Comparison of ENCODE assay signal across 8 mouse cellular contexts in the genomic region with DNA sequence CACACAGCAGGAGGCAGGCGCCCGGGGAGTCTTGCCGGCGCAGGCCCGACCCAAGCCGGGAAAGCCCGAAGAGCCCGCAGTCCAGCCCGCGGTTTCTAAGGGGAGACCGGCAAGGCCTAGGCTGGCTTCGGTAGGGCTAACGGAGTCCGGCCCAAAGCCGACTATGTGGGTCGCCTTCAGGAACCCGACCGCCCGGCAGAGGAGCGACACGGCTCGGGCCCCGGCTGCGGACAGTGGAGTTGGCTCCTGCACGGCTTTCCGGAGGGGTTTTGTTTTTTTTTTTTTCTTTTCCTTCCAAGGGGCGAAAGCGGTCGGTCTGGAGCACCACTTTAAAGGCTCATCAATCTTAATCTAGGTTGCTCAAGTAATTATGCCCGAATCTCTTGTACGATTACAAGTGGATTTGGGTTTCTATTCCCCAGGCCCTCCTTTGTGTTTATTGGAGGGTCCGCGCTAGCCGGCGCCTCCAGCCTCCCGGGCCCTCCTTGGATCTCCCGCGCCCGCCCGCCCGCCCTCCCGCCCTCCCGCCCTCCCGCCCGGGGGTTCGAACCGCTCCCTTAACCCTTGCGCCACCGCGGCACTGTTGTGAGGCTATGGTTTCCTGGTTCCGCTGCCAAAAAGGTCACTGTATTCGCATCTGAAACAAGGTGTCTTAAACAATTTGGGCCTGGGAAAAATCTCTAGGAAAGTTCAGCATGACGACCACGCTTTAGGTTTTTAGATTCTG. TPM values are rescaled to one million over a fixed set of nuclear protein-coding genes. Genes with fewer than 3 reads are reported as not detected.
DNase-seq lines count a peak whose midpoint lies in the region; ATAC-seq and TF ChIP-seq lines count a peak whose summit lies in the region.

No protein-coding gene starts in this region.

- no peaks in the 10 kb centered on the region for H3K4me1 ChIP-seq in erythroblast, embryonic 14.5 days (ENCODE audit: control insufficient read depth)
- no peaks in the 10 kb centered on the region for H3K4me1 ChIP-seq in liver, embryonic 14.5 days (replicated peaks; ENCODE audit: control insufficient read depth in 2 of 2, insufficient read depth in 2 of 2, low read length in 1 of 2)
- H3K4me1 ChIP-seq in neural tube, embryonic 11.5 days (ENCODE audit: control insufficient read depth, insufficient read depth, low read length): peaks cover 16% of the 10 kb centered on the region

- peak overlapping the region; percentile 29 for H3K4me3 ChIP-seq in erythroblast, embryonic 14.5 days (replicated peaks)
- peak overlapping the region; percentile 42 to 46 for H3K4me3 ChIP-seq in liver, embryonic 14.5 days (ENCODE audit: insufficient read depth in 1 of 2, low read depth in 2 of 2, low read length in 2 of 2)
- peak overlapping the region; percentile 32 for H3K4me3 ChIP-seq in neural tube, embryonic 11.5 days (ENCODE audit: low read depth, low read length)

- peak; percentile 25 to 68 for DNase-seq in cerebellum, postnatal 4 days (ENCODE audit: low spot score in 2 of 2)
- DNase-seq in gastrocnemius, postnatal 4 days (ENCODE audit: low spot score in 2 of 2): peak; percentile 51 to 68
- DNase-seq in induced T-regulatory cell, adult 2 months (ENCODE audit: low read depth): peak; percentile 14
- DNase-seq in liver, embryonic 14.5 days (ENCODE audit: low read depth in 3 of 3, low spot score in 3 of 3): no peak
- peak; percentile 75 for DNase-seq in neural tube, embryonic 11.5 days (ENCODE audit: low spot score)

- H3K36me3 ChIP-seq in erythroblast, embryonic 14.5 days (ENCODE audit: control insufficient read depth): no peaks in the 10 kb centered on the region
- H3K36me3 ChIP-seq in liver, embryonic 14.5 days (replicated peaks; ENCODE audit: control insufficient read depth, insufficient read depth, low read depth): no peaks in the 10 kb centered on the region
- H3K36me3 ChIP-seq in neural tube, embryonic 11.5 days (ENCODE audit: control insufficient read depth, insufficient read depth, low read length): no peaks in the 10 kb centered on the region

- H3K9me3 ChIP-seq in erythroblast, embryonic 14.5 days (ENCODE audit: control insufficient read depth, low read length): no peaks in the 10 kb centered on the region
- no peaks in the 10 kb centered on the region for H3K9me3 ChIP-seq in liver, embryonic 14.5 days (ENCODE audit: control insufficient read depth, low read length)
- no peaks in the 10 kb centered on the region for H3K9me3 ChIP-seq in neural tube, embryonic 11.5 days (ENCODE audit: control insufficient read depth, low read length)

- 1% methylated on average over 54 of the region's 54 CpGs for WGBS in liver, embryonic 14.5 days (ENCODE audit: insufficient replicate concordance)
- under 1% methylated on average over 50 of the region's 54 CpGs for WGBS in neural tube, embryonic 11.5 days

- no peak overlapping the region for H3K27ac ChIP-seq in liver, embryonic 14.5 days
- H3K27ac ChIP-seq in neural tube, embryonic 11.5 days (ENCODE audit: low read depth, low read length): peak overlapping the region; percentile 61; the same call in 1 of the 2 replicates

- H3K9ac ChIP-seq in liver, embryonic 14.5 days (replicated peaks): peak overlapping the region; percentile 13; the same call in 1 of the 2 replicates
- peak overlapping the region; percentile 45; the same call in 1 of the 2 replicates for H3K9ac ChIP-seq in neural tube, embryonic 11.5 days (ENCODE audit: low read length)

- ATAC-seq in erythroblast, adult 5-6 weeks (replicated peaks; ENCODE audit: low FRiP score, poor library complexity, severe bottlenecking): no peak
- ATAC-seq in liver, embryonic 14.5 days (ENCODE audit: insufficient read depth): no peak
- peak; percentile 76 for ATAC-seq in neural tube, embryonic 11.5 days (ENCODE audit: insufficient read depth, low FRiP score, low TSS enrichment)
- no peak for ATAC-seq in activated CD4-positive, CD25-positive, alpha-beta regulatory T cell, adult 4 months

- TF ChIP-seq EP300 in liver, embryonic 14.5 days (IDR thresholded peaks at IDR 0.05; ENCODE audit: low read depth): no peak

- no peak for TF ChIP-seq CTCF in liver, embryonic 14.5 days (IDR thresholded peaks at IDR 0.05; ENCODE audit: low read depth)

- peaks cover 71% of the 10 kb centered on the region for H3K27me3 ChIP-seq in erythroblast, embryonic 14.5 days (ENCODE audit: control insufficient read depth)
- peaks cover 51% of the 10 kb centered on the region for H3K27me3 ChIP-seq in liver, embryonic 14.5 days (ENCODE audit: control insufficient read depth, insufficient read depth, low read length)
- H3K27me3 ChIP-seq in neural tube, embryonic 11.5 days (ENCODE audit: control insufficient read depth, insufficient read depth, low read length): peaks cover 31% of the 10 kb centered on the region

- H3K4me2 ChIP-seq in liver, embryonic 14.5 days (ENCODE audit: low read depth): peak overlapping the region; percentile 66
- peak overlapping the region; percentile 57 for H3K4me2 ChIP-seq in neural tube, embryonic 11.5 days (ENCODE audit: low read depth)

RNA-seq across cellular contexts. Expression of a gene that starts 5.3 kb away (rescaled TPM):
- not detected in 2 replicates for polyA plus RNA-seq in erythroblast, embryonic 14.5 days (2012)
- not detected in 2 replicates for total RNA-seq in erythroblast, adult 5-6 weeks (2015; ENCODE audit: low replicate concordance)
- not detected in 2 replicates for total RNA-seq in erythroblast, adult 5-6 weeks (2017; ENCODE audit: low replicate concordance)
- 1 to 10 TPM; 4.6 to 5.1 TPM for total RNA-seq in gastrocnemius, postnatal 4 days (2021)
- 0.02 and 0.09 TPM in 2 replicates for polyA plus RNA-seq in liver, embryonic 14.5 days (2012; rRNA removed)
- not detected in 2 replicates for polyA plus RNA-seq in liver, embryonic 14.5 days (2014; fragmentation: Nextera tagmentation; extraction: Ambion mirVana)
- polyA plus RNA-seq in neural tube, embryonic 11.5 days (2014; fragmentation: Nextera tagmentation; extraction: Ambion mirVana): 20.0 and 21.3 TPM in 2 replicates
- under 1 TPM in 1 of 2 experiments, not detected in 1; 0.26 TPM for polyA plus RNA-seq in activated CD4-positive, CD25-positive, alpha-beta regulatory T cell, adult 4 months (2017; shearing (Covaris generic))

Comparison
In these comparisons a context has a peak if more than half of its experiments do, and no peak if none do; other contexts are left out.
1. DNase-seq: peak in cerebellum, postnatal 4 days (2 of 2), gastrocnemius, postnatal 4 days (2 of 2), induced T-regulatory cell, adult 2 months (single experiment) and neural tube, embryonic 11.5 days (single experiment); none in liver, embryonic 14.5 days (0 of 3).
2. RNA of a gene that starts 5.3 kb away (polyA plus RNA-seq): 20.0 to 21.3 TPM in neural tube, embryonic 11.5 days; 0.26 TPM in activated CD4-positive, CD25-positive, alpha-beta regulatory T cell, adult 4 months, 0.02 to 0.09 TPM in liver, embryonic 14.5 days and not detected in erythroblast, embryonic 14.5 days; every median in the first group is over 10 times any median in the second.
3. Peak in every context shown above with its lines, with median percentiles within 50 percentile points of each other: H3K4me3 ChIP-seq.